Mouse (Mus musculus): ENCODE results near the gene Vangl1. TPM values are rescaled to one million over a fixed set of nuclear protein-coding genes. Genes with fewer than 3 reads are reported as not detected.

Vangl1 gene
- polyA plus RNA-seq, 1 experiment from 2014 or later: 52.9 TPM

DNA sequence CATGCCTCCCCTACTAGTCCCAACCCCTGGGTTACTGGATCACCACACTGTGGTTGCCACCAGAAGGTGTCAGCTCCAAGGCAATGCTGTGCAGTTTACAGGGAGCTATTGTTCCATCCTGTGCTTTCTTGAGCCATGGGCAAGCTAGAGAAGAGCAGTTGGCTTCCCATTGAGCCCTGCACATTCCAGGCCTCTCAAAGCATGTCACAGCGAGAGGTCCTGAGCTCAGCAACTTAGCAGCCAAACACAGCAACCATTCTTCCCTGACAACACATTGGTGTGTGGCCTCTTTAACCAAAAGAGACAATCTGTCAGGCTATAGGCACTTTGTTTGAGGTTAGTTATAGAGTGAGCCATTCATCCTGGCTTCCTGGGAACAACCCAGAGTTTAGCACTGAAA lies 78.9 kb downstream of the Vangl1 start:
- H3K9ac ChIP-seq (ENCODE audit: low read depth, low read length): no peak overlapping the region
- ATAC-seq (replicated peaks; ENCODE audit: low FRiP score): no peak
- H3K9me3 ChIP-seq (ENCODE audit: control insufficient read depth, low read length): no peaks in the 10 kb centered on the region
- no peaks in the 10 kb centered on the region for H3K36me3 ChIP-seq (ENCODE audit: control insufficient read depth, insufficient read depth, low read length)
- 86% methylated on average over 1 of the region's 1 CpGs for WGBS
- H3K27ac ChIP-seq (ENCODE audit: low read depth, low read length): no peak overlapping the region
- no peak overlapping the region for H3K4me2 ChIP-seq
- H3K4me1 ChIP-seq (replicated peaks; ENCODE audit: control insufficient read depth, insufficient read depth, low read length): no peaks in the 10 kb centered on the region; the same call in 1 of the 2 replicates
- H3K27me3 ChIP-seq (replicated peaks; ENCODE audit: control insufficient read depth, insufficient read depth, low read length): no peaks in the 10 kb centered on the region
- no peak overlapping the region for H3K4me3 ChIP-seq (ENCODE audit: low read depth, low read length)
- DNase-seq (ENCODE audit: low spot score): no peak

- H3K4me1 ChIP-seq (replicated peaks; ENCODE audit: control insufficient read depth, insufficient read depth, low read length): no peaks in the 10 kb centered on the region
- no peaks in the 10 kb centered on the region for H3K36me3 ChIP-seq (ENCODE audit: control insufficient read depth, insufficient read depth, low read length)
- no peak for DNase-seq (ENCODE audit: low spot score)
- H3K4me2 ChIP-seq: no peak overlapping the region
- 57% methylated on average over 6 of the region's 6 CpGs for WGBS
- H3K27ac ChIP-seq (ENCODE audit: low read depth, low read length): no peak overlapping the region
- H3K27me3 ChIP-seq (replicated peaks; ENCODE audit: control insufficient read depth, insufficient read depth, low read length): no peaks in the 10 kb centered on the region
- H3K9me3 ChIP-seq (ENCODE audit: control insufficient read depth, low read length): no peaks in the 10 kb centered on the region
- no peak overlapping the region for H3K4me3 ChIP-seq (ENCODE audit: low read depth, low read length)
- no peak overlapping the region for H3K9ac ChIP-seq (ENCODE audit: low read depth, low read length)
- no peak for ATAC-seq (replicated peaks; ENCODE audit: low FRiP score)
Observed at GRCm38 (mm10) chr3:102123654-102124053, 80.8 kb downstream of the Vangl1 start.

DNA sequence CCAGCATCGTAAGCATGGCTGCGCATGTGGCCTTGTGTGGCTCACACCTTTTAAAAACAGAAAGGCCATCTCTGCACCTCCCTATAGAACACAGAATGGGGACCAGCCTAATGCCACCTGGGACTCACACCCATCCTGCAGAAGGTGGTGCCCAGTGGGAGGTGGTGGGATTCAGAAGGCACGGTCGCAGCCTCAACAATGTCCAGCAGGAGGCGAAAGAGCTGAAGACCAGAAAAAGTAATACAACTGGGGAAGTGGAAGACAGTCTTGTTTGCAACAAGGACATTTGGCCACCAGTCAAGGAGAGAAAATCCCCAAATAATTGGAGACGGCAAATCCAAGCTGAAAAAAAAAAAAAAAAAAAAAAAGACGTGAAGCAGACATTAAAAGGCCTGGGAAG lies 82.4 kb downstream of the Vangl1 start:
- Histone ChIP-seq H3K4me3 (ENCODE audit: low read depth, low read length) (no peak overlapping the region), H3K27ac (ENCODE audit: low read depth, low read length) (no peak overlapping the region), H3K9me3 (ENCODE audit: control insufficient read depth, low read length) (no peaks in the 10 kb centered on the region), H3K4me2 (no peak overlapping the region), H3K4me1 (replicated peaks; ENCODE audit: control insufficient read depth, insufficient read depth, low read length) (no peaks in the 10 kb centered on the region), H3K9ac (ENCODE audit: low read depth, low read length) (no peak overlapping the region), H3K27me3 (replicated peaks; ENCODE audit: control insufficient read depth, insufficient read depth, low read length) (no peaks in the 10 kb centered on the region), H3K36me3 (ENCODE audit: control insufficient read depth, insufficient read depth, low read length) (no peaks in the 10 kb centered on the region)
- no peak for DNase-seq (ENCODE audit: low spot score)
- no peak for ATAC-seq (replicated peaks; ENCODE audit: low FRiP score)
- WGBS: 78% methylated on average over 7 of the region's 7 CpGs

GRCm38 (mm10) chr3:102120947-102121346 lies 83.5 kb downstream of the Vangl1 start:
- no peak overlapping the region for H3K4me2 ChIP-seq
- no peaks in the 10 kb centered on the region for H3K36me3 ChIP-seq (ENCODE audit: control insufficient read depth, insufficient read depth, low read length)
- H3K9me3 ChIP-seq (ENCODE audit: control insufficient read depth, low read length): no peaks in the 10 kb centered on the region
- ATAC-seq (replicated peaks; ENCODE audit: low FRiP score) (no peak), DNase-seq (ENCODE audit: low spot score) (no peak)
- H3K9ac ChIP-seq (ENCODE audit: low read depth, low read length): no peak overlapping the region
- H3K4me1 ChIP-seq (replicated peaks; ENCODE audit: control insufficient read depth, insufficient read depth, low read length): no peaks in the 10 kb centered on the region
- no peak overlapping the region for H3K27ac ChIP-seq (ENCODE audit: low read depth, low read length)
- no peaks in the 10 kb centered on the region for H3K27me3 ChIP-seq (replicated peaks; ENCODE audit: control insufficient read depth, insufficient read depth, low read length)
- no peak overlapping the region for H3K4me3 ChIP-seq (ENCODE audit: low read depth, low read length)

DNA sequence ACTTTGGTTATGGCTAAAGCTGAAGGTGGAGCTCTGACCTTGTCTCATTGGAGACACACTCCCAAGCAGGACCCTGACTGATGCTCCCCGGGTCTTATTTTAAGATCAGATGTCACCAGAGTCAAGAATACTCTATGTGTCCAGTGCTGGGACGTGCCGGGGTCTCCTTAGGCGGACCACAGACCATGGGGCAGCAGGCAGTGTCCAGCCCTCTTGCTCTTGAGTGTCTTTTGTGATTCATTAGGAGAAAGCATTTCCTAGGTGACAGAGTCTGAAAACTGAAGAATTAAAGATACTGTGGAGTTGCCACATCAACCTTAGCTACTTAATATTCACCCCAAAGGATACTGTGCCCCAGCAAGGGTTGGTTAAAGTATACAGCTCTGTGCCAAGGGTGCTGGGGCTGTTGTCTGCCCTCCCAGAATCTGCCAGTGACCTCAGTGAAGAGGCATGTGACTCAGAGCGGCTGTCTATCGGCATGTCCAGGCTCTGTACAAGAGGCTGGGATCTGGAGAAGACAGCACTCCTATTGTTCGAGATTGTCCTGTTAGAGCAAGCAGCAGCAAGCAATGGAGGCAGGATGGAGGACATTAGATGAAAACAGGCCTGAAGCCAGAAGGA lies 92.4 kb downstream of the Vangl1 start:
- 86% methylated on average over 7 of the region's 7 CpGs for WGBS
- H3K36me3 ChIP-seq (ENCODE audit: control insufficient read depth, insufficient read depth, low read length): no peaks in the 10 kb centered on the region
- H3K4me1 ChIP-seq (replicated peaks; ENCODE audit: control insufficient read depth, insufficient read depth, low read length): no peaks in the 10 kb centered on the region
- H3K27ac ChIP-seq (ENCODE audit: low read depth, low read length): no peak overlapping the region
- no peak overlapping the region for H3K9ac ChIP-seq (ENCODE audit: low read depth, low read length)
- H3K4me2 ChIP-seq: no peak overlapping the region
- no peaks in the 10 kb centered on the region for H3K27me3 ChIP-seq (replicated peaks; ENCODE audit: control insufficient read depth, insufficient read depth, low read length)
- ATAC-seq (replicated peaks; ENCODE audit: low FRiP score) (no peak), DNase-seq (ENCODE audit: low spot score) (no peak)
- no peaks in the 10 kb centered on the region for H3K9me3 ChIP-seq (ENCODE audit: control insufficient read depth, low read length)
- H3K4me3 ChIP-seq (ENCODE audit: low read depth, low read length): no peak overlapping the region

DNA sequence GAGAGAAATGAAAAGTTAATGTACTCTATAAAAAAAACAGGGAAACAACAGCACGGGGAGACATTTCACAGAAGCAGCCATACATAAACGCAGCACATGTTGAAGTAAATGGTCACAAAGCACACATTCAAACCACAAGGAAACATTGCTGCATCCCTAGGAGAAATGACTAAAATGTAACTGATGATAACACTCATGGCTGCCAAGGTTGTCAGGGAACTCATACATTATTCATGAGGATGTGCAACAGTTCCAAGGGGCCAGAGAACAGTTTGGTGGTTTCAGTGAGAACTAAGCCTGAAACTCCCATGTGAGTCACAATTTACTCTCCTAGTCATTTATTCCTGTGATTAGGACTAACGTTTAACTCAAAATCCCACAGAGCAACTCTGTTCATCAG lies 96.3 kb downstream of the Vangl1 start:
- Histone ChIP-seq H3K4me1 (replicated peaks; ENCODE audit: control insufficient read depth, insufficient read depth, low read length) (no peaks in the 10 kb centered on the region), H3K4me2 (no peak overlapping the region), H3K4me3 (ENCODE audit: low read depth, low read length) (no peak overlapping the region), H3K9ac (ENCODE audit: low read depth, low read length) (no peak overlapping the region), H3K27ac (ENCODE audit: low read depth, low read length) (no peak overlapping the region), H3K9me3 (ENCODE audit: control insufficient read depth, low read length) (no peaks in the 10 kb centered on the region), H3K36me3 (ENCODE audit: control insufficient read depth, insufficient read depth, low read length) (no peaks in the 10 kb centered on the region), H3K27me3 (replicated peaks; ENCODE audit: control insufficient read depth, insufficient read depth, low read length) (no peaks in the 10 kb centered on the region)
- ATAC-seq (replicated peaks; ENCODE audit: low FRiP score): no peak
- no peak for DNase-seq (ENCODE audit: low spot score)
- 85% methylated on average over 3 of the region's 3 CpGs for WGBS

DNA sequence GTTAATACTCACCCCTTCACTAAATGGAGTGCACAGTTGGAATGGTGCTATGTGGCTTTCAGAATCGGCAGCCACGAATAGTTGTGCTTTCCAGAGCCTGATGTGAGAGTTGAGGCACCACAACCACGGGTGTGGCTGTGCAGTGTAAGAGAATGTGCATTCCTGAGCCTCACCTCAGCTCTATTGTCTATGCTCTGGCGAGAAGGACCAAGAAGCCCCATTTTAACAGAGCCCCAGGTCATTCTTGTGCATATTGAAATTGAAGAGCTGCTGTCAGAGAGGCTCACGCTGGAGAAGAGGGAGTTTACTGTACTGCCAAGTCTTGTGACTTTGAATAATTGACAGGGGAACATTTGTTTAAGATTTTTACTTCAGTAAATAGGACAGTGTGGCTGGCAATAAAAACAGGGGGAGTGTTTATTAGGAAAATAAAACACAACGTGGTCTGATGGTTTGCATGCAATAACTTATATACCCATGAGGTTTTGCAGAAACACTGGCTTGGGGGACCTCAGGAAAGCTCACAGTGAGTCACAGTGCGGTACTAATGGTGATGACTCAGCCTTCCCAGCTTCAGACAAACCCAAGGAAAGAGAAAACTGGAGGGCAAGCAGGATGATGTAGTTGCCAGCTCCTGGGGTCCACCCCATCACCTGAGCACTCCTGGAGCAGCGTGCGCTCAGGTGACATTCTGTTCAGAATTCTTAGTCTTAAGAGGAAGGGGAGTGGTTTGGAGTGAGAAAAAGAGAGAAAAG lies 100.5 kb downstream of the Vangl1 start:
- H3K4me3 ChIP-seq (ENCODE audit: low read depth, low read length): no peak overlapping the region
- DNase-seq (ENCODE audit: low spot score): no peak
- H3K9me3 ChIP-seq (ENCODE audit: control insufficient read depth, low read length): no peaks in the 10 kb centered on the region
- no peak overlapping the region for H3K4me2 ChIP-seq
- no peak for ATAC-seq (replicated peaks; ENCODE audit: low FRiP score)
- no peaks in the 10 kb centered on the region for H3K27me3 ChIP-seq (replicated peaks; ENCODE audit: control insufficient read depth, insufficient read depth, low read length)
- H3K9ac ChIP-seq (ENCODE audit: low read depth, low read length): no peak overlapping the region
- H3K36me3 ChIP-seq (ENCODE audit: control insufficient read depth, insufficient read depth, low read length): no peaks in the 10 kb centered on the region
- 73% methylated on average over 9 of the region's 9 CpGs for WGBS
- H3K4me1 ChIP-seq (replicated peaks; ENCODE audit: control insufficient read depth, insufficient read depth, low read length): no peaks in the 10 kb centered on the region
- H3K27ac ChIP-seq (ENCODE audit: low read depth, low read length): no peak overlapping the region

Measured in liver, embryonic 11.5 days (tissue).